Mouse (Mus musculus) left cerebral cortex, postnatal 10 days (tissue): Measurements from ENCODE around the gene Hist1h2bh. TPM values are rescaled to one million over a fixed set of nuclear protein-coding genes. Genes with fewer than 3 reads are reported as not detected.
"Not testable (repeated sequence)": the region's sequence is repeated elsewhere in the genome, so short reads cannot be mapped to it uniquely, and the experiment has no call there.

Source experiments
- DNase-seq, 2 experiments: peaks; one replicate each; pipeline ENCODE4 v3.0.0; 2021 to 2022; ENCODE audit warnings: low spot score in 2 of 2, mixed read lengths in 1 of 2; ENCODE audit errors: extremely low spot score in 1 of 2
- intact Hi-C: fragments of 180-260 bp; cut with DNase I; formaldehyde crosslinking; loops from one replicate; pipeline ENCODE4 v1.15.1; 2025
- total RNA-seq, 2 experiments: library from RNA; stranded (reverse); gene quantifications; 2 replicates each; pipeline ENCODE4 v1.2.3; 2021

Hist1h2bh gene
- total RNA-seq, 2 experiments from 2014 or later, result 1.4 to 1.7 TPM

- intact Hi-C loops, result no loop called here
- DNase-seq, result peak in 1 of 2 experiments; percentile 75
These were observed 32.2 kb upstream of the Hist1h2bh start, which contains the start of gene Hist1h3d for GRCm38 (mm10) chr13:23575271-23575851. Hist1h3d (plus strand) TSS chr13:23575763.

GRCm38 (mm10) chr13:23574546-23575170 is 31.5 kb upstream of the Hist1h2bh start:
- intact Hi-C loops, DNase-seq: not testable (repeated sequence)

DNA sequence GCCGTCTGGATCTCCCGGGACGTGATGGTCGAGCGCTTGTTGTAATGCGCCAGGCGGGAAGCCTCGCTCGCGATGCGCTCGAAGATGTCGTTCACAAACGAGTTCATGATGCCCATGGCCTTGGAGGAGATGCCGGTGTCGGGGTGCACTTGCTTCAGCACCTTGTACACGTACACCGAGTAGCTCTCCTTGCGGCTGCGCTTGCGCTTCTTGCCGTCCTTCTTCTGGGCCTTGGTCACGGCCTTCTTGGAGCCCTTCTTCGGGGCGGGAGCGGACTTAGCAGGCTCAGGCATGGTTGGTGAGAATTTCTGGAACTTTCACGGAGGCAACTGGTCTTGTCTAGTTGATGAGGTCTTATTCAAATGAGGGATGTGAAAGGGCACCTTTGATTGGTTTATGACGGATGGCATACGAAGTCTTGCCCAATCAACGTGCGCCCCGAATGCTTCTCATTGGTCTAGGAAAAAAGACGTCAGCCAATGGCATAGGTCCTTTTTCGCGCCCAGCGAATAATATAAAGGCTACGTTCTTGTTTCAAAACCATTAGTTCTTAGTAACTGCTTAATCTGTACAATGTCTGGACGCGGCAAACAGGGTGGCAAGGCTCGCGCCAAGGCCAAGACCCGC is 30.8 kb upstream of the Hist1h2bh start, which contains the start of the genes Hist1h2bf and Hist1h2ad:
Hist1h2bf (minus strand) TSS at position 299 of the 627 bp plus-strand sequence.
Hist1h2ad (plus strand) TSS at position 484 of the 627 bp plus-strand sequence.
- intact Hi-C loops, result not testable (repeated sequence)

DNA sequence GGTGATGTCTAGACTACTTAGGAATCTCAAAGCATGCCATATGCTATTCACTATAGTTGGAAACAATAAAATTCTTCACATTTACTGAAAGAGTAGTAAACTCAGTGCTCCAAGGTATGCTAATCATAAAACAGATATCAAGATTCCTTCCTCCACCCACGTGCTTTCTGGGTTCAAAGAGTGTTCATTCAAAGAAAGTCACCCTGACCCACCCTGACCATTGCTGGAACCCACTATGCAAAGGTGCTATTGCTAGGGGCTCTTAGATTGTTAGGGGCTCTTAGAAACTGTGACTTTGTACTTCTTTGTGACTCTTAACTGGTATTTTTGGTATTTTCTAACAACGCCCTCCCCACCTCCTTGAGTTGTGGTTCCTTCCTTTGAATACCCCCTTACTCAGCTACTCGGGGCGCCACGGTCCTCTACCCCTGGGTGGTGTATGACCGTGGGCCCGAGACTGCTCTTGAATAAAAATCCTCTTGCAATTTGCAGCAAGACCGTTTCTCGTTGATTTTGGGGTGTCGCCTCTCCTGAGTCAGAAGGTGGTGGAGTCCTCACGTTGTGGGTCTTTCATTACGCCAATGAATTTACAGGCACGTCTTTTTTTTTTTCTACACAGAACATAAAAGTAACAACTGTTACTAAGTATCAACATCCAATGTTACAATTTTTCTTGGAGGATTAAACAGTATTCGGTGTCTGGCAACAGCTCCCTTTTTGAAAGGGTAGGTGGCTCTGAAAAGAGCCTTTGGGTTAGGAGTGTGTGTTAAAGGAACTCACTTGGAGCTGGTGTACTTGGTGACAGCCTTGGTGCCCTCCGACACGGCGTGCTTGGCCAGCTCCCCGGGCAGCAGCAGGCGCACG is 30.1 kb upstream of the Hist1h2bh start:
- intact Hi-C loops, DNase-seq: not testable (repeated sequence)

More for the DNA sequence above, 30.8 kb upstream of the Hist1h2bh start, which contains the start of the genes Hist1h2bf and Hist1h2ad:
- DNase-seq, result peak; percentile 92 to 98

- intact Hi-C loops, result no loop called here
- no peak for DNase-seq
These were observed 29.2 kb upstream of the Hist1h2bh start for GRCm38 (mm10) chr13:23572218-23573033.

GRCm38 (mm10) chr13:23571504-23572217 is 28.5 kb upstream of the Hist1h2bh start:
- DNase-seq, intact Hi-C loops: not testable (repeated sequence)

DNA sequence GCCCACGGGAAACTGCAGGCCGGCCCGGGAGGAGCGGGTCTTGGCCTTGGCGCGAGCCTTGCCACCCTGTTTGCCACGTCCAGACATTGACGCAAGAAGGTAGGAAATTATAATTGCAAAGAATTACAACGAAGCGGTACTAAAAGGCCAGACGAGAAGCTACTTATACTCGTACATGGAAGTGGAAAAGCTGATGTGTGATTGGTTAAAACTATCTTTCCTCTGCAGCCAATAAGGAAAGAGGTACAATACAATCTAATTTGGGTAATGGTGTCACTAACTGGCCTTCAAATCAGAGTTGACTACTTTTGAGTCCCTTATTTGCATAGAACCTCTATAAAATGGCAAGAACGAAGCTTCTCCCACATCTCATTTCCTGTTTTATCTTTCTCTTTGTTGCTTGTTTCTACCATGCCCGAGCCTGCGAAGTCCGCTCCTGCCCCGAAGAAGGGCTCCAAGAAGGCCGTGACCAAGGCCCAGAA is 27.9 kb upstream of the Hist1h2bh start, which contains the start of the genes Hist1h2ae and Hist1h2bg:
Hist1h2ae (minus strand) TSS at position 199 of the 482 bp plus-strand sequence.
Hist1h2bg (plus strand) TSS at position 375 of the 482 bp plus-strand sequence.
- intact Hi-C loops, result no loop called here
- peak; percentile 57 to 87 for DNase-seq

GRCm38 (mm10) chr13:23570261-23571021 is 27.2 kb upstream of the Hist1h2bh start:
- DNase-seq, intact Hi-C loops: not testable (repeated sequence)

DNA sequence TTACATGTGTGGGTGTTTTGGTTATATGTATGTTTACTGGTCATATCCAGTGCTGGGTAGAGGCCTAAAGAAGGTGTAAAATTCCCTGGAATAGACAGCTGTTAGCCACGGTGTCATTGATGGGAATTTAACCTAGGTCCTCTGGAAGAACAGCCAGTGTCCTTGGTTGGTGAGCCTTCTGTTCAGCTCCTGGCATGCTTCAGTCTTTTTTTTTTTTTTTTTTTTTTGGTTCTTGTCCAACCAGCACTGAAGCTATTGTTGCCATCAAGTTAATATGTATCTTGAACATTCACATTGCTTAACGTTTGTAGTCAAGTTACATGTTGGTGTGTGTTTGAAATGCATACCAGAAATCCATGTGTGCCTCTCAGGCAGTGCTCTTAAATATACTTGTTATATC is 21.3 kb upstream of the Hist1h2bh start:
- intact Hi-C loops, result no loop called here
- DNase-seq, result no peak

DNA sequence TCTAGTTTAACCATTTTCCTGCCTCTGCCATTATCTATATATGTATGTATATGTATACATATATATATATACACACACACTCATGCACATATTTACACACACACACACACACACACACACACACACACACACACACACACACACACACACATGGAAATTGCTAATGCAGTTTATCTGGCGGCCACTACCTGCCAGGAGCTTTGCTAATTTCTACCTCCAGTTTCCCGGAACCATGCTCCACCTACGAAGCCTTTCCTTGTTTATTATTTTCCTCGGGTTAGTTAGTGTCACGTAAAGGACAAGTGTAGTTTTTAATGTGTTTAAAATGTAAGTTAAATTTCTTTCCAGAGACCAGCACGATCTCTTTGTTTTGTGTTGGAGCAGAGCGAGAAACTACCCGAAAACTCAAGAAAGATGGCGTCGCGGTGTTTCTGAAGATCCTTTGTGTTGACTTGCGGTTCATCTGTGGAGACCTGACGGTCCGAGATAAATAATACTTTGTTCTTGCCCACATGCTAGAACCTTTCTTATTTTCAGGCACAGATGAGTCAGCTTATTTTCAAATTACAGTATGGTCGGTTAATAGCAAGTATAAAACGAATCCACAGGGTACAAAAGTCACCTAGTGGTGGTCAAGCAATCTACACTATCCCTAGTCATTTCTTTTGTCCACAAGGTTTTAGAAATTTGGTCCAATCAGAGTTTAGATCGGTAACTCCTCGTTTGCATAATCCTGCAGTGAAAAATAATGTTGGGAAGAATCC is 19.7 kb upstream of the Hist1h2bh start:
- peak in 1 of 2 experiments; percentile 68 for DNase-seq
- intact Hi-C loops, result no loop called here

GRCm38 (mm10) chr13:23561883-23562659 is 18.9 kb upstream of the Hist1h2bh start, which contains the start of gene Hist1h3e:
Hist1h3e (minus strand) TSS chr13:23562369.
- peak; percentile 95 to 98 for DNase-seq
- intact Hi-C loops, result not testable (repeated sequence)

- intact Hi-C loops, DNase-seq: not testable (repeated sequence)
These were observed 18.3 kb upstream of the Hist1h2bh start for GRCm38 (mm10) chr13:23561531-23561882.

GRCm38 (mm10) chr13:23560699-23561098 is 17.5 kb upstream of the Hist1h2bh start:
- DNase-seq, intact Hi-C loops: not testable (repeated sequence)

- no peak for DNase-seq
- intact Hi-C loops, result loop anchor here (10.0 kb wide), 1 partner anchor 198 kb away; the partner anchor contains the start of genes Hist1h2ab, Hist1h3b and Hist1h4b
These were observed 13.7 kb upstream of the Hist1h2bh start for GRCm38 (mm10) chr13:23556906-23557305.
